Mouse (Mus musculus): ENCODE measurements at regions not wholly inside any gene's neighbourhood (a gene's known extent, or its start where the extent isn't known, plus 50 kb on each side); places are given as distances from the start of the nearest gene placed in this dataset.
A peak's percentile ranks its signal among the peaks of the same experiment; 100 is the strongest.

GRCm38 (mm10) chr7:139741246-139741903, 57.8 kb upstream of the Cfap46 start:
- Histone ChIP-seq H3K36me3 (replicated peaks) (no peaks in the 10 kb centered on the region), H3K9me3 (no peaks in the 10 kb centered on the region), H3K4me1 (peaks cover 2% of the 10 kb centered on the region; the same call in 1 of the 2 replicates), H3K4me3 (no peak overlapping the region), H3K27me3 (replicated peaks; ENCODE audit: low read depth, poor library complexity, severe bottlenecking) (no peaks in the 10 kb centered on the region), H3K27ac (replicated peaks) (no peak overlapping the region)
- DNase-seq (ENCODE audit: low spot score): no peak
- WGBS: 66% methylated on average over 13 of the region's 13 CpGs

DNA sequence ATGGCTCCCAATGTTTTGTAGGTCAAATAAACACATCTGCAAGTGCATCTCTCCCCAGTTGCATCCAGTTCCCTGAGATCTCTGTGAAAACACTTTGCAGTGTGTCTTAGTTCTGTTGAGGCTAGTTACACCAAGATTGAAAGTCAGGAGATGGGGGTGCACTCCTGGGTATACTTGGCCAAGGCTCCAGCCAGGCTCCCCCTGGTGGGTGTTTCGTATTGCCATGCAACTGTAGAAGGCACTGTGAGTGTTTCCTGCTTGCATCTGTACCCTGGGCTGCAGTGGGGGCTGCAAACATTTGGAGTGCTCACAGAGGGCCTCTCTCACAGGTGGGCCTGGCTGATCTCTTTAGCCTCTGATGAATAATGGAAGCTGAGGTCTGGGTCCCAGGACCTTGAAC, 63.2 kb upstream of the Cfap46 start:
- Histone ChIP-seq H3K27ac (replicated peaks) (no peak overlapping the region), H3K9me3 (no peaks in the 10 kb centered on the region), H3K27me3 (replicated peaks; ENCODE audit: low read depth, poor library complexity, severe bottlenecking) (no peaks in the 10 kb centered on the region), H3K4me3 (no peak overlapping the region), H3K36me3 (replicated peaks) (no peaks in the 10 kb centered on the region), H3K4me1 (no peaks in the 10 kb centered on the region; the same call in 1 of the 2 replicates)
- WGBS: 49% methylated on average over 1 of the region's 1 CpGs
- peak; percentile 26 for DNase-seq (ENCODE audit: low spot score)

DNA sequence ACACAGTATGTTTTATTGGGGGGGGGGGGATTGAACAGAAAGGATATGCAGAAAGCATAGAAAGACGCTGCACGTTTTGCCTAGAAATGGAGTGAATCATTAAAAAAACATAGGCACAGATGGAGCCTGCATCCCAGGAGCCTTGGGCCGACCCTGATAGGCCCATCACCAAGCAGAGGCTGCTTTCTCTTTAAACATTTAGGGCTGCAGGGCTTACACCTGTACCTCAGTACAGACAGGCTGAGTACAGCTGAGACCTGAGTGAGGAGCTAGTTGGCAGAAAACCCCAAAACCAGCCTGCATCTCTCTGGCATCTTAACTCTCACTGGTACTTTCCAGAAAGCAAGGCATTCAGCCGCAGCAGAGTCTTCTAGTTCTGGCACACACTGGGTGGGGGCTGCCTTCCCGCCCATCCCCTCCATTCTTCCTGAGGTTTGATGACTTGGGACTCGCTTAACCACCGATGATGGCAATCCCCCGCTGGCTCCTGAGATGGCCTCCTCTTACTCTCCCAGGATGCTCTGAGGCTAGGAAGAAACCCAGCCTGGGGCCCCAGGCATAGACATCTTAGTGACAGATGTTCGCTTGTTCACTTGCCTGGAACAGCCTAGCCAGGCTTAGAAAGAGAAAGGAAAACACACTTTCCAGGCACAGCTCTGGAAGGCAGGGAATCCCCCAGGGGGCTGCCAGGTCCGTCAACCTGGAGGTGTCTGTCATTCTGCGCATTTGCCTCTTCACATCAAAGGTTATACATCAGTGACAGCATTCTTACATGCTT, 63.9 kb upstream of the Cfap46 start:
- no peak overlapping the region for H3K4me3 ChIP-seq
- no peaks in the 10 kb centered on the region for H3K9me3 ChIP-seq
- no peaks in the 10 kb centered on the region; the same call in 1 of the 2 replicates for H3K4me1 ChIP-seq
- WGBS: 78% methylated on average over 11 of the region's 11 CpGs
- no peak overlapping the region for H3K27ac ChIP-seq (replicated peaks)
- no peaks in the 10 kb centered on the region for H3K27me3 ChIP-seq (replicated peaks; ENCODE audit: low read depth, poor library complexity, severe bottlenecking)
- DNase-seq (ENCODE audit: low spot score): no peak
- no peaks in the 10 kb centered on the region for H3K36me3 ChIP-seq (replicated peaks)

DNA sequence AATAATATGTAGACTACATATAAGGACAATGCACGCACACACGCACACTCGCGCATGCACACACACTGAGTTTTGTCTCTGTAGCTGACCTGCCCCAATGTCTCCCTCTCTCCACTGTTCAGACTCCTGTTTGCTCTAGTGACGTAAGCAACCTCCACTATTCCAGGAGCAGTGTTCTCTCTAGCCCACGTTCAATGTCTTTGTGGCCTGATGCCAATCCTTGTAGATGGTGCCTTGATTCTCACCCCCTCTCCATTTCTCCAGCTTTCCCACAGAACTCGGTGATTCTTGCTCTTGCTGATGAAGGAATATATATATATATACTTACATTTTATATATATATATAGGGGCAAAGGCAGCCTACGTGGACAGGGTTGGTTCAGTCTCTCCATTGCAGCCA, 71.4 kb upstream of the Cfap46 start:
- Histone ChIP-seq H3K4me1 (no peaks in the 10 kb centered on the region), H3K9me3 (no peaks in the 10 kb centered on the region), H3K4me3 (no peak overlapping the region), H3K27me3 (replicated peaks; ENCODE audit: low read depth, poor library complexity, severe bottlenecking) (no peaks in the 10 kb centered on the region), H3K36me3 (replicated peaks) (no peaks in the 10 kb centered on the region), H3K27ac (replicated peaks) (no peak overlapping the region)
- no peak for DNase-seq (ENCODE audit: low spot score)
- 91% methylated on average over 8 of the region's 8 CpGs for WGBS

GRCm38 (mm10) chr7:139762522-139762921, 71.5 kb upstream of the Adgra1 start:
- Histone ChIP-seq H3K4me1 (no peaks in the 10 kb centered on the region), H3K9me3 (no peaks in the 10 kb centered on the region), H3K27ac (replicated peaks) (no peak overlapping the region), H3K4me3 (no peak overlapping the region), H3K36me3 (replicated peaks) (no peaks in the 10 kb centered on the region), H3K27me3 (replicated peaks; ENCODE audit: low read depth, poor library complexity, severe bottlenecking) (no peaks in the 10 kb centered on the region)
- WGBS: 84% methylated on average over 1 of the region's 1 CpGs
- DNase-seq (ENCODE audit: low spot score): no peak

- Histone ChIP-seq H3K27me3 (replicated peaks; ENCODE audit: low read depth, poor library complexity, severe bottlenecking) (no peaks in the 10 kb centered on the region), H3K4me3 (no peak overlapping the region), H3K9me3 (no peaks in the 10 kb centered on the region), H3K27ac (replicated peaks) (no peak overlapping the region), H3K36me3 (replicated peaks) (no peaks in the 10 kb centered on the region), H3K4me1 (no peaks in the 10 kb centered on the region)
- 62% methylated on average over 4 of the region's 4 CpGs for WGBS
- no peak for DNase-seq (ENCODE audit: low spot score)
Observed at GRCm38 (mm10) chr7:139763241-139763640, 70.7 kb upstream of the Adgra1 start.

GRCm38 (mm10) chr7:139766296-139766695, 67.7 kb upstream of the Adgra1 start:
- no peaks in the 10 kb centered on the region for H3K27me3 ChIP-seq (replicated peaks; ENCODE audit: low read depth, poor library complexity, severe bottlenecking)
- WGBS: 61% methylated on average over 3 of the region's 3 CpGs
- no peak overlapping the region for H3K4me3 ChIP-seq
- no peak for DNase-seq (ENCODE audit: low spot score)
- H3K27ac ChIP-seq (replicated peaks): no peak overlapping the region
- H3K9me3 ChIP-seq: no peaks in the 10 kb centered on the region
- H3K36me3 ChIP-seq (replicated peaks): no peaks in the 10 kb centered on the region
- H3K4me1 ChIP-seq: no peaks in the 10 kb centered on the region

DNA sequence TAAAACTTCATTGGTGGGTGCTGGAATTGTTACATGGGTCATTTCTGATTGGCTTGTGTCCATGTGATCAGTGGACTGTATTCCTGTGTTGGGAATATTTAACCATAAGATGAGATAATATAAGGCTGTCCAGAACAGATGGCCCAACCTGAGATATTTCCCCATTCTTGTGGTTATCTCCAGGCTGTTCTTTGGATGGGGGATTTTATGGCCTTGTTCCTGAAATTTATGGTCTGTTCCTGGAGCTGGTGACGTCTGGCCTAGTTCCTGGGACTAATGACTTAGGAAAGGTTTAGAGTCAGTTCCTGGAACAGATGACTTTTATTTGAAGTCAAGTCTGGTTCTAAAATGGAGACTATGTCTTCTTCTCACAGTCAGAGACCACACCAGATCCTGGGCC, 64.8 kb upstream of the Adgra1 start:
- no peaks in the 10 kb centered on the region for H3K27me3 ChIP-seq (replicated peaks; ENCODE audit: low read depth, poor library complexity, severe bottlenecking)
- H3K9me3 ChIP-seq: no peaks in the 10 kb centered on the region
- no peaks in the 10 kb centered on the region for H3K4me1 ChIP-seq
- no peak overlapping the region for H3K27ac ChIP-seq (replicated peaks)
- no peak for DNase-seq (ENCODE audit: low spot score)
- H3K4me3 ChIP-seq: no peak overlapping the region
- no peaks in the 10 kb centered on the region for H3K36me3 ChIP-seq (replicated peaks)
- 74% methylated on average over 1 of the region's 1 CpGs for WGBS

- 84% methylated on average over 2 of the region's 2 CpGs for WGBS
Observed at GRCm38 (mm10) chr7:139777243-139777642, 56.7 kb upstream of the Adgra1 start.

DNA sequence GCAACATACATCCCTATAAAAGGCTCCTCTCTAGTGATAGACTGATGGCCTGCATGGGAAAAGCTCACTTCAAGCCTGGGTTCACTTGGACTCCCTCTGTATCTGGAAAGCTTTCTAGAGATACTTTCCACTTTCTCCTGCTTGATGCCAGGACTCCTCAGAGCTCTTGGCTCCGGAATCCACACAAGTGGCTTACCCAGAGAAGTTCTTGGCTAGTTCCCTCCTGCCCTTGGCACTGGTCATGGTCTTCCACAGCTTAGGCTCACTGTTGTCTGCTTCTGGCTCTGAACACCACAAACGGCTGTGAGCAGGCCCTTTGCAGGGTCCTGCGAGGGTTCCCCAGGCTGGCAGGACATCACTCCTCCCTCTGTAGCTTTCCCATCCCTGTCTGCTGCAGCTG, 54.1 kb upstream of the Adgra1 start:
- Histone ChIP-seq H3K36me3 (replicated peaks) (no peaks in the 10 kb centered on the region), H3K9me3 (no peaks in the 10 kb centered on the region), H3K4me3 (no peak overlapping the region), H3K4me1 (no peaks in the 10 kb centered on the region), H3K27me3 (replicated peaks; ENCODE audit: low read depth, poor library complexity, severe bottlenecking) (no peaks in the 10 kb centered on the region), H3K27ac (replicated peaks) (no peak overlapping the region)
- DNase-seq (ENCODE audit: low spot score): no peak
- 84% methylated on average over 3 of the region's 3 CpGs for WGBS

More at GRCm38 (mm10) chr7:139777243-139777642, 56.7 kb upstream of the Adgra1 start:
- no peak overlapping the region for H3K27ac ChIP-seq (replicated peaks)
- H3K9me3 ChIP-seq: no peaks in the 10 kb centered on the region
- no peaks in the 10 kb centered on the region for H3K4me1 ChIP-seq
- DNase-seq (ENCODE audit: low spot score): no peak
- H3K4me3 ChIP-seq: no peak overlapping the region
- H3K27me3 ChIP-seq (replicated peaks; ENCODE audit: low read depth, poor library complexity, severe bottlenecking): no peaks in the 10 kb centered on the region
- H3K36me3 ChIP-seq (replicated peaks): no peaks in the 10 kb centered on the region

DNA sequence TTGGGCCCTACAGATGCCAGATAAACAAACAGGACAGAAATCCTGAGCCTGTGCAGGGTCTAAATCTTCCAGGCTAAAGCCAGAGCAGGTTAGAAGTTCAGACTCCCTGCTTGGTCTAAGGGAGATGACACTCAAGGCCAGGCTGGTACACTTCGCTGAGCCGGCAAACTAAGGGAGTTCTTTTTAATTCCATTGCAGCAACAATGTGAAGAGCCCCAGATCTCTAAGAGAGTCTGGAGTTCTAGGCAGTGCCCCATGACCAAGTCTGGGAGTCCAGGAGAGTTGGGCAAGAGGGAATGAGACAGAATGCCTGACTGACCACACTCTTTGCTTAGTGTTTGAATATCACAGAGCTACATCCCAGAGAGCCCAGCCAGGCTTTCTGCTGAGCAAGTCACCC, 52.5 kb upstream of the Adgra1 start:
- no peak overlapping the region for H3K4me3 ChIP-seq
- H3K36me3 ChIP-seq (replicated peaks): no peaks in the 10 kb centered on the region
- H3K27me3 ChIP-seq (replicated peaks; ENCODE audit: low read depth, poor library complexity, severe bottlenecking): no peaks in the 10 kb centered on the region
- WGBS: 94% methylated on average over 2 of the region's 2 CpGs
- H3K9me3 ChIP-seq: no peaks in the 10 kb centered on the region
- H3K27ac ChIP-seq (replicated peaks): no peak overlapping the region
- no peaks in the 10 kb centered on the region for H3K4me1 ChIP-seq
- no peak for DNase-seq (ENCODE audit: low spot score)

Data from embryonic facial prominence, embryonic 10.5 days (tissue).